Mouse (Mus musculus): ENCODE results near the gene Gna14. TPM values are rescaled to one million over a fixed set of nuclear protein-coding genes. Genes with fewer than 3 reads are reported as not detected.

Gene Gna14
- 0.78 and 1.2 TPM in 2 replicates for polyA plus RNA-seq (2014; fragmentation: Nextera tagmentation; extraction: Ambion mirVana)

DNA sequence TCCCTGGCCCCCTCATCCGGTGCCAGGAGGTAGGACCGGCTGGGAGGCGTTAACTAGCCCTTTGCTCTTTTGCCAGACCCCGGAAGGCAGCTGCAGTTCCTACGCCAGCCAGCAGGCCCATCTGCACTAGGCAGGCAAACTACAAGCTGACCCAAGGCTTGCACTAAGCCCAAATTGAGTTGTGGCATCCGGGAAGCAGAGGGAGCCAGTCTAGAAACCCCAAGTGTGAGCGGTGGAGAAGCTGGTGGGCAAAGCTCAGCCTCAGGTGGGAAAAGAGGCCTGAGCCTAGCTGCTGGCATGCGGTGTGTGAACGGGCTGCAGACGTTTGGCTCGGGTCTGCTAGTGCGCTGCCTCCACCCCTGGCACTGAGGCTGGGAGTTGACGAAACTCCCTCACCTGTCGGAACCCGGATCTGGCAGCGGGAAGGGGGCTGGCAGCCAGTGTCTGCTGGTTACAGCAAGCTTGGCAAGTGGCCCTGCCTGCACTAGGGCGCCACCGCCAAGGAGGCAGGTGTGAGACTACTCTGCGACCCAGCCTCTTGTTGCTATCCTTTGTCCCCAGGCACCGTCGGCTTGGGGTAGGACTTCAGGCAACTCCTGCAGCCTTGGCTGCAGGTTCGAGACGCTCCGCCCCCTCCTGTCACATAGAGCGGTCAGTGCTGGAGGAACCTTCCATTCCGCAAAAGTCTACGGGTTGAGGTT lies at the start of gene Gna14:
TSS of gene Gna14 (plus strand) at position 232 of the 701 bp plus-strand sequence.
- DNase-seq (ENCODE audit: low spot score) (peak; percentile 38), ATAC-seq (ENCODE audit: low FRiP score) (peak; percentile 47; the same call in 1 of the 2 replicates)
- Histone ChIP-seq H3K4me2 (replicated peaks) (peak within 1 kb of the TSS; percentile 75), H3K27me3 (ENCODE audit: control insufficient read depth, insufficient read depth, low read length) (peaks cover 40% of the 10 kb centered on the region), H3K27ac (no peak within 1 kb of the TSS), H3K36me3 (replicated peaks; ENCODE audit: control insufficient read depth, insufficient read depth) (no peaks in the 10 kb centered on the region), H3K9ac (peak within 1 kb of the TSS; percentile 21; the same call in 1 of the 2 replicates), H3K4me1 (replicated peaks; ENCODE audit: control insufficient read depth, insufficient read depth, low read length) (peaks cover 16% of the 10 kb centered on the region), H3K9me3 (ENCODE audit: control insufficient read depth, low read length) (no peaks in the 10 kb centered on the region), H3K4me3 (replicated peaks; ENCODE audit: low read length) (peak within 1 kb of the TSS; percentile 37)
- WGBS = under 1% methylated on average over 27 of the region's 27 CpGs

DNA sequence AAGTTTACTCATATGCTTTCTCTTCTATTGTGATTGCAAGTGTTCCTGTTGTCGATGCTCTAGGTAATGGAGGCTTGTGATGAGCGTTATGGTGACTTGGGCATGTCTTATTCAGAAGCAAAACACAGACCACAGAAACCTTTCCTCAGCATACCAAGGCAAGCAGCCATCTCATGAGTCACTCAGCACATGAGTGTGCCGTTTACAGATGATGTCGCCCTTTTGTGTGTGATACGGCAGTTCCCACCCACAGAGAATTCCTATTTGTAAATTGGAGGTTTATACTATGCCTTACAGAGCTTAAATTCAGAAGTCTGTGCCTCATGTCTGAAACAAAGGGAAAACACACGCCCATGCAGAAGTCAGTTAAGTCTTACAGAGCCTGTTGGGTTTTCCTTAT lies 49.0 kb upstream of the Gna14 start:
- peaks cover 19% of the 10 kb centered on the region for H3K36me3 ChIP-seq (replicated peaks; ENCODE audit: control insufficient read depth, insufficient read depth)
- H3K4me3 ChIP-seq (replicated peaks; ENCODE audit: low read length) = no peak overlapping the region
- no peak overlapping the region for H3K27ac ChIP-seq
- DNase-seq (ENCODE audit: low spot score) = no peak
- no peak overlapping the region for H3K9ac ChIP-seq
- H3K4me1 ChIP-seq (replicated peaks; ENCODE audit: control insufficient read depth, insufficient read depth, low read length) = peaks cover 12% of the 10 kb centered on the region; the same call in 1 of the 2 replicates
- no peaks in the 10 kb centered on the region for H3K27me3 ChIP-seq (ENCODE audit: control insufficient read depth, insufficient read depth, low read length)
- H3K4me2 ChIP-seq (replicated peaks) = no peak overlapping the region
- 74% methylated on average over 6 of the region's 6 CpGs for WGBS
- H3K9me3 ChIP-seq (ENCODE audit: control insufficient read depth, low read length) = no peaks in the 10 kb centered on the region
- no peak for ATAC-seq (ENCODE audit: low FRiP score)

DNA sequence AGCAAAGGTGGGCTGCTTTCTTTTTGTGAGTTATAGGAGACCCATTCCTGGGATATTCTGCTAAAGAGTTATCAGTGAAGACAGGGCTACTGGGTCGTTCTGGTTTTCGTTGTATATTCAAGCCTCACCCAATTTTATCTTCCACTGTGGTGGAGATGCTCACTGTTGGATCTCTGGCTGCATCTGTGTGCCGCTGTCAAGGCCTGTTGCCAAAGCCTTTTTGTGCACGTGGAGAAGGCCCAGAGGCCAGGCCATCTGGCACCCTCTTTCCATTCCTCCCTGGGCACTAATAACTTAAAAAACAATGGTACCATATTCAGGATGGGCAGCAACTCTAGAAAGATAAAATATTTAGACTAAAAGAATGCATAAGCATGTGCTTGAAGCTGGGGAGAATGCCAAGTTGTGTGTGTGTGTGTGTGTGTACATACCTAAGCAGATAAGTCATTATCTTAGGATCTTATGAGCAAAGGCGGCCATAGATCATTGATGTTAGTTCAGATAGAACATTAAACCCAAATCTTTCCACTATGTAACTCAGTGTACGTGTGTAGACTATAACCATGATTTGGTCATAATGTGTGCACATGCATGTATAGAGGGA lies 45.3 kb upstream of the Gna14 start:
- Histone ChIP-seq H3K36me3 (replicated peaks; ENCODE audit: control insufficient read depth, insufficient read depth) (peaks cover 8% of the 10 kb centered on the region; the same call in 1 of the 2 replicates), H3K27ac (no peak overlapping the region), H3K4me1 (replicated peaks; ENCODE audit: control insufficient read depth, insufficient read depth, low read length) (peaks cover 12% of the 10 kb centered on the region; the same call in 1 of the 2 replicates), H3K4me2 (replicated peaks) (no peak overlapping the region), H3K27me3 (ENCODE audit: control insufficient read depth, insufficient read depth, low read length) (no peaks in the 10 kb centered on the region), H3K9me3 (ENCODE audit: control insufficient read depth, low read length) (no peaks in the 10 kb centered on the region), H3K9ac (no peak overlapping the region), H3K4me3 (replicated peaks; ENCODE audit: low read length) (no peak overlapping the region)
- no peak for ATAC-seq (ENCODE audit: low FRiP score)
- 77% methylated on average over 6 of the region's 6 CpGs for WGBS
- no peak for DNase-seq (ENCODE audit: low spot score)

DNA sequence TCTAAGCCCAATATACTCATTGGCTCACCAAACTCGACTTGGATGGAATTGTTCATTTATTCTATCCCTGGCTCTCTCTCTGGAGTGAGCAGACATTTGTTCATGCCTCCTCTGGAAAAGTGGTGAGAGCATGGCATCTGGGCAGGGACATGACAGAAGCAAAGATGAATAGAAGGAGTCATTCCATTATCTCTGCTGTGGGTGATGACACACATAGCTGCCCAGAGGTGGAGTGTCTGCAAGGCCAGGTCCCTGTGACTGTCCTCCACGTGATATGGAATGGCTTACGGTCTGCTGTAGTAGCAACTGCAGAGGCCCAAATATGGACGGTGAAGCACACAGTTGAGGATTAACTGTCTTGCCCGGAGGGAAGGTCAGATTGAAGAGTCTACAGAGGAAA lies 41.2 kb upstream of the Gna14 start:
- 0 out of 2 replicates have a peak, but pooled peaks cover 6% of the 10 kb centered on the region for H3K4me1 ChIP-seq (replicated peaks; ENCODE audit: control insufficient read depth, insufficient read depth, low read length)
- H3K9ac ChIP-seq = no peak overlapping the region
- no peaks in the 10 kb centered on the region; the same call in 1 of the 2 replicates for H3K36me3 ChIP-seq (replicated peaks; ENCODE audit: control insufficient read depth, insufficient read depth)
- H3K9me3 ChIP-seq (ENCODE audit: control insufficient read depth, low read length) = no peaks in the 10 kb centered on the region
- no peak for DNase-seq (ENCODE audit: low spot score)
- H3K27ac ChIP-seq = no peak overlapping the region
- no peak overlapping the region for H3K4me3 ChIP-seq (replicated peaks; ENCODE audit: low read length)
- ATAC-seq (ENCODE audit: low FRiP score) = no peak
- H3K4me2 ChIP-seq (replicated peaks) = no peak overlapping the region
- H3K27me3 ChIP-seq (ENCODE audit: control insufficient read depth, insufficient read depth, low read length) = no peaks in the 10 kb centered on the region
- 90% methylated on average over 5 of the region's 5 CpGs for WGBS

DNA sequence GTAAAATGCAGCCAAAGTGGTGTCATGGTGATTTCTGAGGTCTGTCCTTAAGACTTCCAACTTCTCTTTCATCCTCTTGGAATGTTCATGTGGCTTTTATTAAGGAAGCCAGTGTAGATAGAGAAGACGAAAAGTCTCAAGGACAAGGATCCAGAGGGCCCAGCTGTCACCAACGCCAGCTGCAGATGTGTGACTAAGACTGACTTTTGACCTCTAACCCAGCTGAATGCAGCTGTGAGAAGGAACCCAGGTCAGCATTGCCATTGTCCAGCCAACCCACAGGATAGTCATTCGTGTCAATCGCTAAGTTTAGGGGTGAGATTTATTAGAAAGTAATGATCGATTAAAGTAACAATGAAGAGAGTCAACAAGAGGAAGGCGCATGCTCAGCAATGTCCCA lies 32.5 kb upstream of the Gna14 start:
- 79% methylated on average over 6 of the region's 6 CpGs for WGBS

DNA sequence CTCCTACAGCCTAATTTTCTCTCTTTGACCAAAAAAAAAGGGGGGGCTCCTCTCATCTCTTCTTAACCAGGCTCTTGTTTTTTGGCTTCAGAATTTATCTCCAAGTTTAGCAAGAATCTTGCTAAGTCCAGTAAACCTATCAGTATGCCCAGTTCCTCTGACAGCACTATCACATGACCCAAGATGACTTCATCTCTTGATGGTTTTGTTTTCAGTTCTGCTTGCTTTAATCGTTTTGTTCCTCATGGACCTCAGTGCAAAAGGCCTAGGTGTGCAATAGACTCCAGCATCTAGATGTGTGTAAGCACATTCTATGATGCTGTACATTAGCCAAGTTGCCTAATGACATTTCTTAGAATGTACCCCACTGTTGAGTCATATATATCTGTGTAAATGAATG lies 27.8 kb upstream of the Gna14 start:
- Histone ChIP-seq H3K27me3 (ENCODE audit: control insufficient read depth, insufficient read depth, low read length) (no peaks in the 10 kb centered on the region), H3K36me3 (replicated peaks; ENCODE audit: control insufficient read depth, insufficient read depth) (no peaks in the 10 kb centered on the region), H3K4me1 (replicated peaks; ENCODE audit: control insufficient read depth, insufficient read depth, low read length) (no peaks in the 10 kb centered on the region), H3K9me3 (ENCODE audit: control insufficient read depth, low read length) (no peaks in the 10 kb centered on the region), H3K9ac (no peak overlapping the region), H3K4me2 (replicated peaks) (no peak overlapping the region), H3K27ac (no peak overlapping the region), H3K4me3 (replicated peaks; ENCODE audit: low read length) (no peak overlapping the region)
- DNase-seq (ENCODE audit: low spot score) = no peak
- WGBS = 90% methylated on average over 1 of the region's 1 CpGs
- ATAC-seq (ENCODE audit: low FRiP score) = no peak

More for the DNA sequence above, 32.5 kb upstream of the Gna14 start:
- H3K4me1 ChIP-seq (replicated peaks; ENCODE audit: control insufficient read depth, insufficient read depth, low read length) = no peaks in the 10 kb centered on the region
- no peak overlapping the region for H3K9ac ChIP-seq
- no peaks in the 10 kb centered on the region for H3K27me3 ChIP-seq (ENCODE audit: control insufficient read depth, insufficient read depth, low read length)
- ATAC-seq (ENCODE audit: low FRiP score) (no peak), DNase-seq (ENCODE audit: low spot score) (no peak)
- no peak overlapping the region for H3K27ac ChIP-seq
- no peaks in the 10 kb centered on the region for H3K36me3 ChIP-seq (replicated peaks; ENCODE audit: control insufficient read depth, insufficient read depth)
- no peaks in the 10 kb centered on the region for H3K9me3 ChIP-seq (ENCODE audit: control insufficient read depth, low read length)
- no peak overlapping the region for H3K4me2 ChIP-seq (replicated peaks)
- no peak overlapping the region for H3K4me3 ChIP-seq (replicated peaks; ENCODE audit: low read length)

DNA sequence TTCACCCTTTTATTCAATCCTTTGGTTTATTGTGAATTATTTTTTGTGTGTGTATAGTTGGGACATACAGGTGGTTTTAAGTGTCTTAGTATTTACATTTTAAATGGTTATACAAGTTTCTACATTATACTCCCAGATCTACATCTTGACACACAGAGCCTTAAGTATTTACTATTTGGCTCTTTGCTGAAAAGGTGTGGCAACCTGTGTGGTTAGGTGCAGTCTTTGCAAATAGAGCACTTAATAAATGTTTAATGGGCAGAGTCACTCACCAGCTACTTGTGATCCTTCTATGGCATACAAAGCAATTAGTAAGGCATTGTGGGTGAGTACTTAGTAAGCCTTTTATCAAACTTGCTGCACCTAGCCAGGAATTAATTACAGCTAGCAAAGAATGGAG lies 24.3 kb upstream of the Gna14 start:
- H3K27me3 ChIP-seq (ENCODE audit: control insufficient read depth, insufficient read depth, low read length) = no peaks in the 10 kb centered on the region
- H3K27ac ChIP-seq = no peak overlapping the region
- no peaks in the 10 kb centered on the region for H3K36me3 ChIP-seq (replicated peaks; ENCODE audit: control insufficient read depth, insufficient read depth)
- no peak overlapping the region for H3K9ac ChIP-seq
- H3K4me1 ChIP-seq (replicated peaks; ENCODE audit: control insufficient read depth, insufficient read depth, low read length) = no peaks in the 10 kb centered on the region
- DNase-seq (ENCODE audit: low spot score) (no peak), ATAC-seq (ENCODE audit: low FRiP score) (no peak)
- no peak overlapping the region for H3K4me3 ChIP-seq (replicated peaks; ENCODE audit: low read length)
- H3K9me3 ChIP-seq (ENCODE audit: control insufficient read depth, low read length) = no peaks in the 10 kb centered on the region
- no peak overlapping the region for H3K4me2 ChIP-seq (replicated peaks)

DNA sequence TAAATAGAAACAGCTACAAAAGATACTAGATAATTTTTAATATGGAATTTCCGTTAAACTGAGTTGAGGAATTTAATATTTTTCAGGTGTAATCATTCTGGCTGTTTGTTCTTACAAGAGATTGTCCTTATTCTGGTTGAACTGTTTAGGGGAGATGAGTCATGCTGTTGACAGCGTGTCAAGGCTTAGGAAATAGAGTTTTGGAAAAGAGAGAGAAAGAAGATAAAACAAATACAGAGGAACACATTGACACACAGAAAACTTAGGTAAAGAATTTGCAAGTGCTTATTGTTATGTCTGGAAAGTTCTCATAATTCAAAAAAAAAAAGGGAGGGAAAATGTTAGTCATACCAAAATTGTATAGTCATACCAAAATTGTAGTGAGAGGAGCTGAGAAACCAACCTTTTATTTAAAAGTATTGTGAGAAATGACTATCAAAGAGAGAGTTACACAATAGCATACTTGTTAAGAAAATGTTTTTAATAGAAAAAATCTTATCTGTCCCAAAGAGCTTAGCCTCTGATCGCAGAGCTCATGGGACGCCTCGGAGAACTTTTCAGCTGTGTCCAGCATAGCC lies 17.4 kb upstream of the Gna14 start:
- no peak overlapping the region for H3K9ac ChIP-seq
- no peaks in the 10 kb centered on the region for H3K9me3 ChIP-seq (ENCODE audit: control insufficient read depth, low read length)
- 93% methylated on average over 5 of the region's 5 CpGs for whole genome bisulfite sequencing
- H3K36me3 ChIP-seq (replicated peaks; ENCODE audit: control insufficient read depth, insufficient read depth) = no peaks in the 10 kb centered on the region
- DNase-seq (ENCODE audit: low spot score) = no peak
- H3K4me3 ChIP-seq (replicated peaks; ENCODE audit: low read length) = no peak overlapping the region
- H3K4me1 ChIP-seq (replicated peaks; ENCODE audit: control insufficient read depth, insufficient read depth, low read length) = no peaks in the 10 kb centered on the region
- ATAC-seq (ENCODE audit: low FRiP score) = no peak
- H3K4me2 ChIP-seq (replicated peaks) = no peak overlapping the region
- H3K27me3 ChIP-seq (ENCODE audit: control insufficient read depth, insufficient read depth, low read length) = no peaks in the 10 kb centered on the region
- H3K27ac ChIP-seq = no peak overlapping the region

DNA sequence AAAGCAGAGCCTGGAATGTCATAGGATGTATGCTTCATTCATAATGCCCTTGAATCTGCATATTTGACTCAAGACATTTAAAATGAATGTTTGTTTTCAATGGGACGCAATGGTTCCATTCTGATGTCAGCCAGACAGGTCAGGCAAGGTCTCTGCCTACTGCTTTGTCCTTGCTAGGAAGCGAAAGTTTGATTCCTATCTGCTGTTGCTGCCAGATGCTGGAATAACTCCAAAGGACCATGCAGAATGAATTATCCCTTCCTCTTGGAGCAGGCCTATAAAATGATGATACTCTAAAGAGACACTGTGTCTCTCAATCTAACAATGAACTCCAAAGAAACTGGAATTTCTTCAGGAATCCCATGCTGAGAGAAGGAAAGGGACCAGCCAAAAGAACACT lies 10.0 kb upstream of the Gna14 start:
- Histone ChIP-seq H3K4me1 (replicated peaks; ENCODE audit: control insufficient read depth, insufficient read depth, low read length) (no peaks in the 10 kb centered on the region), H3K27me3 (ENCODE audit: control insufficient read depth, insufficient read depth, low read length) (no peaks in the 10 kb centered on the region), H3K9me3 (ENCODE audit: control insufficient read depth, low read length) (peaks cover 15% of the 10 kb centered on the region), H3K4me3 (replicated peaks; ENCODE audit: low read length) (no peak overlapping the region), H3K36me3 (replicated peaks; ENCODE audit: control insufficient read depth, insufficient read depth) (no peaks in the 10 kb centered on the region), H3K27ac (no peak overlapping the region), H3K4me2 (replicated peaks) (no peak overlapping the region), H3K9ac (no peak overlapping the region)
- ATAC-seq (ENCODE audit: low FRiP score) (no peak), DNase-seq (ENCODE audit: low spot score) (no peak)
- WGBS = 72% methylated on average over 2 of the region's 2 CpGs

All from hindbrain, embryonic 14.5 days (tissue).